Mouse (Mus musculus) C2C12 (cell line): ENCODE results near the gene Fzd2.

Source experiments
- CTCF ChIP-seq: IDR thresholded peaks from one replicate; pipeline ENCODE4 v1.5.1; 2011; ENCODE audit not compliant: control insufficient read depth, insufficient read depth, insufficient read length
- MAX ChIP-seq: IDR thresholded peaks from one replicate; pipeline ENCODE4 v1.6.1; 2011; ENCODE audit warnings: mild to moderate bottlenecking, control low read depth
- MYOD1 ChIP-seq: IDR thresholded peaks from one replicate; pipeline ENCODE4 v1.6.1; 2011; ENCODE audit warnings: low read depth; ENCODE audit not compliant: control insufficient read depth, insufficient read length
- USF1 ChIP-seq: IDR thresholded peaks from one replicate; pipeline ENCODE4 v1.6.1; 2011; ENCODE audit warnings: low read depth, mild to moderate bottlenecking, control low read depth, moderate library complexity

DNA sequence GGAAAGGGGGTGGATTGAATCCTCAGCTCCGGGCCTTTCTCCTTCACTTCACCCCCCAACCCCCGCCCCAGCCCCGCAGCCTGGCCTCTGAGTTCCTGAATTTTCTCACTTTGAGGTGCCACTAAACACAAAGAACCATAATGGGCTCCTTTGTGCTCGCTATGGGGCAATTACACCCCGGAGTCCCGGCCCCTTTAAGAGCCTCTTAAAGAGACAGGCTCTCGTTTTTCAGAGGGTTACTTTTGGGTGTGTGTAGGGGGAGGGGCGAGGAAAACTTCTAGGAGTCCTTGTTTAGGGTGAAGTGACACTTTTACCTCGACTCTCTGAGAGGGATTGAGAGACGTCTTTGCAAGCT is 723 bp upstream of the Fzd2 start:
- TF ChIP-seq CTCF (no peak), USF1 (no peak), MAX (no peak), MYOD1 (no peak)
